Mouse (Mus musculus): ENCODE measurements around the gene Abcb8. TPM values are rescaled to one million over a fixed set of nuclear protein-coding genes. Genes with fewer than 3 reads are reported as not detected.

Gene Abcb8
- polyA plus RNA-seq, 1 experiment from 2014 or later = 39.0 TPM

- WGBS = 73% methylated on average over 9 of the region's 9 CpGs
- peak; percentile 31; the same call in 1 of the 2 replicates for ATAC-seq
- Histone ChIP-seq H3K36me3 (ENCODE audit: poor library complexity, severe bottlenecking) (peaks cover 50% of the 10 kb centered on the region), H3K9me3 (replicated peaks) (no peaks in the 10 kb centered on the region), H3K9ac (no peak overlapping the region), H3K27me3 (no peaks in the 10 kb centered on the region), H3K4me3 (no peak overlapping the region), H3K4me1 (no peaks in the 10 kb centered on the region), H3K27ac (no peak overlapping the region), H3K4me2 (no peak overlapping the region)
Measured at GRCm38 (mm10) chr5:24401969-24402368, 8.5 kb downstream of the Abcb8 start.

GRCm38 (mm10) chr5:24404594-24405360 is 11.3 kb downstream of the Abcb8 start:
- H3K9me3 ChIP-seq (replicated peaks) = no peaks in the 10 kb centered on the region
- no peak overlapping the region for H3K4me2 ChIP-seq
- ATAC-seq = no peak
- no peak overlapping the region for H3K27ac ChIP-seq
- no peaks in the 10 kb centered on the region for H3K27me3 ChIP-seq
- H3K4me1 ChIP-seq = no peaks in the 10 kb centered on the region
- H3K4me3 ChIP-seq = no peak overlapping the region
- H3K36me3 ChIP-seq (ENCODE audit: poor library complexity, severe bottlenecking) = peaks cover 66% of the 10 kb centered on the region
- 81% methylated on average over 6 of the region's 6 CpGs for WGBS
- H3K9ac ChIP-seq = no peak overlapping the region

GRCm38 (mm10) chr5:24405389-24405876 is 12.0 kb downstream of the Abcb8 start:
- H3K36me3 ChIP-seq (ENCODE audit: poor library complexity, severe bottlenecking) = peaks cover 65% of the 10 kb centered on the region

GRCm38 (mm10) chr5:24408651-24409050 is 15.2 kb downstream of the Abcb8 start:
- H3K9me3 ChIP-seq (replicated peaks) = no peaks in the 10 kb centered on the region
- peaks cover 36% of the 10 kb centered on the region for H3K36me3 ChIP-seq (ENCODE audit: poor library complexity, severe bottlenecking)
- no peak overlapping the region for H3K4me3 ChIP-seq
- 0 out of 2 replicates have a peak, but pooled peaks cover under 1% of the 10 kb centered on the region for H3K27me3 ChIP-seq
- no peak overlapping the region for H3K4me2 ChIP-seq
- no peak overlapping the region for H3K9ac ChIP-seq
- no peaks in the 10 kb centered on the region for H3K4me1 ChIP-seq
- H3K27ac ChIP-seq = no peak overlapping the region
- ATAC-seq = no peak
- 88% methylated on average over 13 of the region's 13 CpGs for WGBS

More at GRCm38 (mm10) chr5:24405389-24405876, 12.0 kb downstream of the Abcb8 start:
- 70% methylated on average over 3 of the region's 3 CpGs for WGBS
- H3K9ac ChIP-seq = no peak overlapping the region
- no peak overlapping the region for H3K4me3 ChIP-seq
- H3K27me3 ChIP-seq = no peaks in the 10 kb centered on the region
- H3K27ac ChIP-seq = no peak overlapping the region
- no peak overlapping the region for H3K4me2 ChIP-seq
- no peak for ATAC-seq
- no peaks in the 10 kb centered on the region for H3K4me1 ChIP-seq
- no peaks in the 10 kb centered on the region for H3K9me3 ChIP-seq (replicated peaks)

- peaks cover 35% of the 10 kb centered on the region for H3K36me3 ChIP-seq (ENCODE audit: poor library complexity, severe bottlenecking)
- ATAC-seq = no peak
- H3K27me3 ChIP-seq = 0 out of 2 replicates have a peak, but pooled peaks cover 3% of the 10 kb centered on the region
- no peak overlapping the region for H3K4me2 ChIP-seq
- 66% methylated on average over 2 of the region's 2 CpGs for WGBS
- H3K9me3 ChIP-seq (replicated peaks) = no peaks in the 10 kb centered on the region
- H3K4me3 ChIP-seq = no peak overlapping the region
- H3K4me1 ChIP-seq = no peaks in the 10 kb centered on the region
- H3K9ac ChIP-seq = no peak overlapping the region
- no peak overlapping the region; the same call in 1 of the 2 replicates for H3K27ac ChIP-seq
Measured at GRCm38 (mm10) chr5:24409466-24409865, 16.0 kb downstream of the Abcb8 start.

GRCm38 (mm10) chr5:24412063-24412462 is 18.6 kb downstream of the Abcb8 start:
- 92% methylated on average over 2 of the region's 2 CpGs for WGBS
- peaks cover 11% of the 10 kb centered on the region for H3K4me1 ChIP-seq

GRCm38 (mm10) chr5:24413042-24413693 is 19.7 kb downstream of the Abcb8 start, which contains the start of gene Asic3:
TSS of gene Asic3 (plus strand) at chr5:24413392.
- 55% methylated on average over 11 of the region's 11 CpGs for WGBS
- Histone ChIP-seq H3K4me2 (no peak within 1 kb of the TSS), H3K9ac (no peak within 1 kb of the TSS; the same call in 1 of the 2 replicates), H3K27ac (no peak within 1 kb of the TSS), H3K4me3 (no peak within 1 kb of the TSS), H3K4me1 (peaks cover 11% of the 10 kb centered on the region), H3K27me3 (0 out of 2 replicates have a peak, but pooled peaks cover 10% of the 10 kb centered on the region), H3K9me3 (replicated peaks) (no peaks in the 10 kb centered on the region), H3K36me3 (ENCODE audit: poor library complexity, severe bottlenecking) (0 out of 2 replicates have a peak, but pooled peaks cover 8% of the 10 kb centered on the region)
- ATAC-seq = no peak

More at GRCm38 (mm10) chr5:24412063-24412462, 18.6 kb downstream of the Abcb8 start:
- no peak overlapping the region for H3K9ac ChIP-seq
- H3K4me3 ChIP-seq = no peak overlapping the region
- H3K27me3 ChIP-seq = 0 out of 2 replicates have a peak, but pooled peaks cover 10% of the 10 kb centered on the region
- no peak overlapping the region for H3K27ac ChIP-seq
- no peak overlapping the region for H3K4me2 ChIP-seq
- H3K36me3 ChIP-seq (ENCODE audit: poor library complexity, severe bottlenecking) = peaks cover 16% of the 10 kb centered on the region
- no peak for ATAC-seq
- no peaks in the 10 kb centered on the region for H3K9me3 ChIP-seq (replicated peaks)

- ATAC-seq = no peak
- Histone ChIP-seq H3K36me3 (ENCODE audit: poor library complexity, severe bottlenecking) (peaks cover 15% of the 10 kb centered on the region), H3K4me1 (peaks cover 11% of the 10 kb centered on the region), H3K27ac (no peak overlapping the region), H3K9me3 (replicated peaks) (no peaks in the 10 kb centered on the region), H3K9ac (no peak overlapping the region), H3K4me3 (no peak overlapping the region), H3K4me2 (no peak overlapping the region), H3K27me3 (0 out of 2 replicates have a peak, but pooled peaks cover 10% of the 10 kb centered on the region)
- WGBS = 86% methylated on average over 13 of the region's 13 CpGs
Measured at GRCm38 (mm10) chr5:24413938-24414337, 20.5 kb downstream of the Abcb8 start.

- H3K9ac ChIP-seq = peak overlapping the region; percentile 41; the same call in 1 of the 2 replicates
- H3K4me3 ChIP-seq = no peak overlapping the region
- no peak overlapping the region for H3K27ac ChIP-seq
- peaks cover 11% of the 10 kb centered on the region for H3K4me1 ChIP-seq
- 3% methylated on average over 21 of the region's 21 CpGs for WGBS
- peak; percentile 77 for ATAC-seq
- 0 out of 2 replicates have a peak, but pooled peaks cover 10% of the 10 kb centered on the region for H3K27me3 ChIP-seq
- no peaks in the 10 kb centered on the region for H3K9me3 ChIP-seq (replicated peaks)
- H3K4me2 ChIP-seq = peak overlapping the region; percentile 38
- peaks cover 33% of the 10 kb centered on the region for H3K36me3 ChIP-seq (ENCODE audit: poor library complexity, severe bottlenecking)
Measured at GRCm38 (mm10) chr5:24416222-24416736, 22.8 kb downstream of the Abcb8 start.

- H3K27ac ChIP-seq = no peak overlapping the region
- no peaks in the 10 kb centered on the region for H3K9me3 ChIP-seq (replicated peaks)
- no peak for ATAC-seq
- peaks cover 19% of the 10 kb centered on the region for H3K4me1 ChIP-seq
- H3K4me2 ChIP-seq = no peak overlapping the region
- H3K4me3 ChIP-seq = no peak overlapping the region
- H3K36me3 ChIP-seq (ENCODE audit: poor library complexity, severe bottlenecking) = peaks cover 37% of the 10 kb centered on the region
- 84% methylated on average over 10 of the region's 10 CpGs for WGBS
- no peak overlapping the region for H3K9ac ChIP-seq
- H3K27me3 ChIP-seq = 0 out of 2 replicates have a peak, but pooled peaks cover 10% of the 10 kb centered on the region
Measured at GRCm38 (mm10) chr5:24417587-24417986, 24.1 kb downstream of the Abcb8 start.

- peaks cover 37% of the 10 kb centered on the region for H3K36me3 ChIP-seq (ENCODE audit: poor library complexity, severe bottlenecking)
- H3K4me1 ChIP-seq = peaks cover 37% of the 10 kb centered on the region
- no peak overlapping the region for H3K4me3 ChIP-seq
- H3K9ac ChIP-seq = 0 out of 2 replicates have a peak overlapping the region, but pooled peaks have one; percentile 5
- 0 out of 2 replicates have a peak, but pooled peaks cover 7% of the 10 kb centered on the region for H3K27me3 ChIP-seq
- no peaks in the 10 kb centered on the region for H3K9me3 ChIP-seq (replicated peaks)
- 79% methylated on average over 9 of the region's 9 CpGs for WGBS
- no peak overlapping the region for H3K4me2 ChIP-seq
- no peak for ATAC-seq
- H3K27ac ChIP-seq = no peak overlapping the region
Measured at GRCm38 (mm10) chr5:24420381-24420780, 26.9 kb downstream of the Abcb8 start.
